Mouse (Mus musculus): ENCODE data around the gene Pigz. TPM values are rescaled to one million over a fixed set of nuclear protein-coding genes. Genes with fewer than 3 reads are reported as not detected.

The Pigz gene
- 4.8 and 5.5 TPM in 2 replicates for polyA plus RNA-seq (2012; rRNA removed)

DNA sequence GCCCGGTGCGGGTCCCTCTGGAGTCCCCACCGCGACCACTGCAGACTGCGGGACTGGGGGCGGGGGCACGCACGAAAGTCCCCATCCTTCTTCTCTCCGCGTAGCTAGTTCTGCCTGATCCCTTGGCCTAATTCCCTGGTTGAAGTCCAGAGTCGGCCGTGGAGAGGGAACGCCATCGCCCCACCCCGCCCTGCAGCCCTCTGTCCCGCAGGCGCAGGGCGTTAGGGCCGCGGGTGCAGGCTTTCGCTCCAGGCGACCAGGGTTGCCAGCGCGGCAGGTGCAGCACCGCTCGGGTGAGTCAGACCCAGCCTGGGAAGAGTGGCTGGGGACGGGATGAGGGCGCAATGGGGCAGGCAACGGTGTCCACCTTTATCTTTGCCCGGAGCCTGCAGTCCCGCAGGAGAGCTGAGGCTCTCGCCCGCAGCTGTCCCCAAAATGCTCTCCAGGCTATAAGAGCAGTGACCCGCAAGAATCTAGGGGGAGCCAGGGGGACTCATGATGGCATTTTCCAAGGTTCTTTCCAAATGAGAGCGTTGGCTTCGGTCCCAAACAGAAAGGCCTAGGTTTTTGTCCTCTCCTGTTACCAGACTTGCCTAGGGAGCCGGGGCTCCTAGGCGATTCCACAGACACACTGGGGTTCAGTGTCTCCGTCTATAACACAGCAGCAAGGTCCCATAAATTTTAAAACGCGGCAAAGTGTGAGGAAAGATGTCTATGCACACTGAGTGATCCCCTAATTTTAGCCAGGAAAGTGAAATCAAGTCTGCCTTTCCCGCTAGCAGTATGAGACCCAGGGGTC lies at the start of gene Pigz:
TSS of gene Pigz (plus strand) at position 101 of the 799 bp plus-strand sequence.
- peak; percentile 31 for DNase-seq
- whole genome bisulfite sequencing, result 14% methylated on average over 42 of the region's 42 CpGs
- TF ChIP-seq POLR2A (IDR thresholded peaks at IDR 0.05; ENCODE audit: borderline replicate concordance, extremely low read depth, low read depth, low read length) (no peak), CTCF (IDR thresholded peaks at IDR 0.05; ENCODE audit: insufficient read depth, low read length) (no peak)

DNA sequence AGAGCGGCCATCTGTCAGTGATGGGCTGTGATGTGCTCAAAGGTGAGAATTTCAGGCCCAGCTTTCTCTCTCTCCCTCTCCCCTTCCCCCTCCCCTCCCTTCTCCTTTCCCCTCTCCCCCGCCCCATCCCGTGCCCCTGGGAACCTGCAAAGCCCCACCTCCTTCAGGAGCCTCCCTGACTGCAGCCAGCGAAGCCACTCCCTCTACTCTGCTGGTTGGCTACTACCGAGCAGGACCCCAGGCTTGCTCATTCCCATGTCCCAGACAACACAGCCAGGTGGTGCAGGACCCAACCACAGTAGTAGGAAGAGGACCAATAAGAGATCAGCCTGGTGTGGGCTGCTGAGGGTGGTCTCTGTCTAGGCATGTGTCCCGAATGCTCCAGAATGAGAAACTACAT lies 49.7 kb upstream of the Pigz start:
- H3K4me3 ChIP-seq (replicated peaks; ENCODE audit: extremely low read depth, low read depth, low read length), result no peak overlapping the region
- 35% methylated on average over 6 of the region's 6 CpGs for WGBS
- TF ChIP-seq POLR2A (IDR thresholded peaks at IDR 0.05; ENCODE audit: borderline replicate concordance, extremely low read depth, low read depth, low read length) (no peak), CTCF (IDR thresholded peaks at IDR 0.05; ENCODE audit: insufficient read depth, low read length) (no peak)
- no peaks in the 10 kb centered on the region for H3K4me1 ChIP-seq (ENCODE audit: control insufficient read depth, insufficient read depth, low read length)
- DNase-seq, result no peak

More for the DNA sequence above, at the start of gene Pigz:
- Histone ChIP-seq H3K4me3 (replicated peaks; ENCODE audit: extremely low read depth, low read depth, low read length) (peak within 1 kb of the TSS; percentile 65), H3K4me1 (ENCODE audit: control insufficient read depth, insufficient read depth, low read length) (peaks cover 3% of the 10 kb centered on the region)

DNA sequence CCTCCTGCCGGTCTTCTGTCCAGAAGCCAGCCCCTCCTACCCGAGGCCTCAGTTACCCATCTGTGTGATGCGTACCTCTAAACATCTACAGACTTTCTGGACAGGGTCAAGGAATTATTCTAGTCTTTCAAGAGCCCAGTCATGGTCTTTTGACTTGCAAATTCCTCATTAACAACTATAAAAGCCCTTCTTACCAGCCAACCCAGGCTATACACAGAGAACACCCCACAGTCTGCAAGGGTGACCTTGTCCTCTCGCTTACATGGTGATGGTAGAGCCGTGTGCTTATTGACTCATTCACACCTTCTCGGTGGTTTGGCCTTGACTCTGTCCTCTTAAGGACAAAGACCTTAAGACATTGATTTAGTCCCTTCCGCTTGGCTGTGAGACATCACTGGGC lies 42.7 kb upstream of the Pigz start:
- H3K4me1 ChIP-seq (ENCODE audit: control insufficient read depth, insufficient read depth, low read length), result no peaks in the 10 kb centered on the region
- no peak overlapping the region for H3K4me3 ChIP-seq (replicated peaks; ENCODE audit: extremely low read depth, low read depth, low read length)
- 83% methylated on average over 7 of the region's 7 CpGs for WGBS
- DNase-seq, result no peak
- no peak for TF ChIP-seq POLR2A (IDR thresholded peaks at IDR 0.05; ENCODE audit: borderline replicate concordance, extremely low read depth, low read depth, low read length)
- TF ChIP-seq CTCF (IDR thresholded peaks at IDR 0.05; ENCODE audit: insufficient read depth, low read length), result no peak

DNA sequence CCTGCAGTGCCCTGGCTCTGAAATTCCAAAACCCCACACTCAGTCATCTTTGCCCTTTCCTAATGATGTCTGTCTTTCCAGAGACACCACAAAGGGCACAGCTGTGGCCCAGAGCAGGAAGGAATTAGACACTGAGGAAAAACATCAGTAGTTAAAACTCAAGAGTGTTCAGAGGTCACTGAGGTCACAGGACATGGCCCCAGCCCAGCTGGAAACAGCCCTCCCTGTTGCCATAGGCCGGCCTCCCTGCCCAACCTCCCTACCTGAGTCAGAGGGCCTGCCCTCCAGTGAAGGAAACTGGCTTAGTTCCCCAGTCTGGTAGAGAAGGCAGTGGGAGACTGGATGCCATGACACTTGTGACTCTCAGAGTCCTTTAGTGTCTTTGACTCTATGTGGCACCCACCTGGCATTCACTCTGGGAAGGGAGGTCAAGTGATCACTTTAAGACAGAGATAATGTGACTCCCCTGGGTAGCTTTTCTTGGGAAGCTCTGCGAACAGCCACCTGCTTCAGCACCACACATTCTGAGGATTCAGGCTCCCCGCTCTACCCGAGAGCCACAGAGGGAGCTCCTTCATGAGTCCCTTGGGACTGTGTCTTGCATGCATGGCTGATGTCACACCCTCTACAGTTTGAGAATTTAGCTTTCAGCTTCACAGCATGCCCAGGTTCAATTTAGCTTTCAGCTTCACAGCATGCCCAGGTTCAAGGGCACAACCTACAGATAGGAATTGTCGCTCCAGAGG lies 40.1 kb upstream of the Pigz start:
- 0 out of 2 replicates have a peak, but pooled peaks cover 2% of the 10 kb centered on the region for H3K4me1 ChIP-seq (ENCODE audit: control insufficient read depth, insufficient read depth, low read length)
- WGBS, result 76% methylated on average over 5 of the region's 5 CpGs
- TF ChIP-seq POLR2A (IDR thresholded peaks at IDR 0.05; ENCODE audit: borderline replicate concordance, extremely low read depth, low read depth, low read length) (no peak), CTCF (IDR thresholded peaks at IDR 0.05; ENCODE audit: insufficient read depth, low read length) (no peak)
- no peak overlapping the region for H3K4me3 ChIP-seq (replicated peaks; ENCODE audit: extremely low read depth, low read depth, low read length)
- no peak for DNase-seq

DNA sequence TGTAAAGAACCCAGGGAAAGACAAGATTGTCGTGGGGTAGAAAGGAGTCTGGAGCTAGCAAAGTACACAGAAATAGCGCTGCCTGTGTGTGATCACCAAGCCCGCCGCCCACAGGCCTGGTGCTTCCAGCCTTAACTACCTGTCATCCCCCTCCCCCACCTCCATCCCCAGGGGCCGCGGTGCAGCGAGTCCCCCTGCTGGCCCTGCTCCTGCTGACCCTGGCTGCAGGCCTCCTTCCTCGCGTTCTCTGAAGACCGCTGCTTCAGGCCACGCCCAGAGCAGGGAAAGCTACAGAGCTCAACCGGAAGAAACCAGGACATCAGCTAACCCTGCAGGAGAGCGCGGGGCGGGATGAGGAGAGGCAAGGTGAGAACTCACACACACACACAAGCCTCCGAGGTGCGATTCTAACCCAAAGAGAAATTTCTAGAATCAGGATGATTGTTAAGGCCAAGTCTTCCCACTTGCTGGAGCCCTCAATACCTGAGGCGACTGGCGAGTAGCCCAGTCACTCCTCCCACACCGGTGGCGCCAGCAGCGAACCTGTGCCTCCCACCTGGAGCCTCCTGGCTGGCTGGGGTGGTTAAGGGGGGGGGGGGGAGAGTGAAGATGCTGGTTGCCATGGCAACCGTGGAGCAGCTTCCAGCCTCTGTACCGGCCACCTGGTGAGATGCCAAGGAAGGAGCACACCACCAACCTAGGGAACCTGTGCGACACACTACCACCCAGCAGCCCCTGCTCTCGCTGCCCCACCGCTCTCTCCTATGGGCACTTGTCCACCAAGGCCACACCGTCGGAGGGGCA lies 36.5 kb upstream of the Pigz start:
- Histone ChIP-seq H3K4me3 (replicated peaks; ENCODE audit: extremely low read depth, low read depth, low read length) (no peak overlapping the region), H3K4me1 (ENCODE audit: control insufficient read depth, insufficient read depth, low read length) (0 out of 2 replicates have a peak, but pooled peaks cover 2% of the 10 kb centered on the region)
- no peak for TF ChIP-seq POLR2A (IDR thresholded peaks at IDR 0.05; ENCODE audit: borderline replicate concordance, extremely low read depth, low read depth, low read length)
- TF ChIP-seq CTCF (IDR thresholded peaks at IDR 0.05; ENCODE audit: insufficient read depth, low read length), result no peak
- WGBS, result 21% methylated on average over 29 of the region's 29 CpGs
- peak; percentile 14 for DNase-seq

DNA sequence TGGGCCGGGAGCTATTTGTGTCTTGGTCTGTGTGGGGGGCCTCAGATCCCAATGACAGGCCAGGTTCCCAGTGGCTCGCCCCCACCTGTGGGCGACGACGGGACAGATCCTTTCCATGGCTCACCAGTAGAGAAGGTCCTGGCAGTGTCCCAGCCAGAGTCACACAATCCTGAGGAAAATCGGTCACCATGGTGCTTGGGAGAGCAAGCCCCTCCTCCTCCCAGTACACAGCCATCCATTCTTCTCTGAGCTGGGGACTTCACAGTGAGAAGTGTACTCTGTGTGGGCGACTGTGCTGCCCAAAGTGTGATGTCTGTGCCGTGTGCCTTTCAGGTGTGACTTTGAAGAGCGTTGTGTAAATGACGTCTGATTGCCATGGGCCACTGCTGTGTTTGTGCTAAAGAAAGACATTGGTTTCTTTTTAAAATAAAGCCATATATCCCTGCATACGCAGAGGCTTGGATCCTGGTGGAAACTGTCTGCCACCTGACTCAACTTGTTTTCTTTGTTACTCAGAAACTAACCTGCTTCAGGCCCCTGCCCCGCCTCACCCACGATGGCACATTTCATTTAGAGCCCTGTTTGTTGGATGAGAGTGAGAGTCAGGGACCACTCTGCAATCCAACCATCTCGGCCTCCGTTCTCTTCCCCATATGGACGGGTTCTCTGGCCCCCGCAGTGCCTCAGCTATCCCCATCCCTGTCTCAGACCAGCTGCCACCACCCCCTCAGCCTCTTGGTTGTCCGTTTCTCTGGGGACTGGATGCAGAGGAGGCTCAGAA lies 34.9 kb upstream of the Pigz start:
- TF ChIP-seq POLR2A (IDR thresholded peaks at IDR 0.05; ENCODE audit: borderline replicate concordance, extremely low read depth, low read depth, low read length) (no peak), CTCF (IDR thresholded peaks at IDR 0.05; ENCODE audit: insufficient read depth, low read length) (no peak)
- Histone ChIP-seq H3K4me1 (ENCODE audit: control insufficient read depth, insufficient read depth, low read length) (0 out of 2 replicates have a peak, but pooled peaks cover 2% of the 10 kb centered on the region), H3K4me3 (replicated peaks; ENCODE audit: extremely low read depth, low read depth, low read length) (no peak overlapping the region)
- DNase-seq, result no peak
- WGBS, result 80% methylated on average over 18 of the region's 18 CpGs

DNA sequence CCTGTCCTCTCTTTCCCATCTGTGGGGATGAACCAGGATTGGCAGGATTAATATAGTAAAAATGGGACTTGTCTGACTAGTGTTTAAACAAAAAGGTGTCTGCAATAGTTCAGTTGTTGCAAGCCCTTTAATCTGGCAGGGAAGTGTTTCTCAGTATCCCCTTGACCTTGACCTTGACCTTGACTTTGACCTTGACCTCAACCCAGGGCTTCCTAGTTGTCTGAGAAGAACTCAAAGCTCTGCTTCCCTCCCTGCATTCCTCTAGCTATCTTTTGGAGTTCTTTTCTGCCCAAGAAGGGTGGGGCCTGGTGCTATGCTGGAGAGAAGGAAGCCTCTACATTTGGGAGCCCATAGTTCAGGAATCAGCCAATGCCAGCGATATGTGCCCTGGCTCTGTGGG lies 31.8 kb upstream of the Pigz start:
- TF ChIP-seq POLR2A (IDR thresholded peaks at IDR 0.05; ENCODE audit: borderline replicate concordance, extremely low read depth, low read depth, low read length) (no peak), CTCF (IDR thresholded peaks at IDR 0.05; ENCODE audit: insufficient read depth, low read length) (no peak)
- WGBS, result 75% methylated on average over 1 of the region's 1 CpGs
- DNase-seq, result no peak
- Histone ChIP-seq H3K4me3 (replicated peaks; ENCODE audit: extremely low read depth, low read depth, low read length) (no peak overlapping the region), H3K4me1 (ENCODE audit: control insufficient read depth, insufficient read depth, low read length) (peaks cover 2% of the 10 kb centered on the region; the same call in 1 of the 2 replicates)

DNA sequence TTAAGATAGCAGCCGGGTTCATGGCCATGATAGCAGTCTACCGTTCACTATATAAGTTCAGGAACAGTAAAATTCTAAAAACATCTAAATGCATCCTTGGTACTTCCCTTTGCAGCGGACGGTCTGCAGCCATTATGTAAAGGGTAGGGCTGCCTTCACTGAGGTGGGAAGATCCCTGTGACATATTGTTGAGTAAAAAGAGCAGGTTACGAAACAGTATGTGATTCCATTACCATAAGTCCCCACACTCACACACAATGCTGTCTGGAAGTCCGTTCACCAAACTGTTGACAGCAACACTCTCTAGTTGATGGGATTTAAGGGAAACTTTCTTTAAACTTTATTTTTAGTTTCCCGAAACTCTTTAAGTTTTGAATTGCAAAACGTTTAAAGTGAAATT lies 30.4 kb upstream of the Pigz start:
- WGBS, result 83% methylated on average over 8 of the region's 8 CpGs
- no peak overlapping the region for H3K4me3 ChIP-seq (replicated peaks; ENCODE audit: extremely low read depth, low read depth, low read length)
- no peak for DNase-seq
- no peak for TF ChIP-seq POLR2A (IDR thresholded peaks at IDR 0.05; ENCODE audit: borderline replicate concordance, extremely low read depth, low read depth, low read length)
- no peak for TF ChIP-seq CTCF (IDR thresholded peaks at IDR 0.05; ENCODE audit: insufficient read depth, low read length)
- H3K4me1 ChIP-seq (ENCODE audit: control insufficient read depth, insufficient read depth, low read length), result no peaks in the 10 kb centered on the region; the same call in 1 of the 2 replicates

All from lung, adult 2 months (tissue).